Mouse (Mus musculus) granulocyte monocyte progenitor cell, adult 5-6 weeks (primary cell): ENCODE data around the gene Mllt1. TPM values are rescaled to one million over a fixed set of nuclear protein-coding genes. Genes with fewer than 3 reads are reported as not detected.
A peak's percentile ranks its signal among the peaks of the same experiment; 100 is the strongest.
"Not testable (repeated sequence)": the region's sequence is repeated elsewhere in the genome, so short reads cannot be mapped to it uniquely, and the experiment has no call there.

Source experiments
- ATAC-seq: replicated peaks from 2 replicates; pipeline ENCODE4 v1.8.0; 2016; ENCODE audit warnings: mild to moderate bottlenecking, moderate TSS enrichment, inconsistent platforms; ENCODE audit not compliant: poor library complexity, severe bottlenecking
- total RNA-seq, 2 experiments: library from RNA; stranded (forward) in 1 of 2; stranded (reverse) in 1 of 2; fragments of 200-712, 200-1000 nt in 1 of 2; fragments of >200 nt in 1 of 2; fragmentation: Nextera tagmentation in 1 of 2; gene quantifications; 2 replicates each; pipeline ENCODE4 v1.2.3; 2014 to 2017

Mllt1 gene
- total RNA-seq, 2 experiments from 2014 or later: 17.0 to 20.6 TPM

- peak; percentile 55 for ATAC-seq
Observed at GRCm38 (mm10) chr17:56938751-56939150, 3.5 kb upstream of the Mllt1 start.

GRCm38 (mm10) chr17:56936731-56937130, 1.5 kb upstream of the Mllt1 start:
- ATAC-seq: no peak

- no peak for ATAC-seq
Observed at GRCm38 (mm10) chr17:56934545-56935330, 477 bp downstream of the Mllt1 start.

- ATAC-seq: no peak
Observed at GRCm38 (mm10) chr17:56933395-56933794, 1.8 kb downstream of the Mllt1 start.

DNA sequence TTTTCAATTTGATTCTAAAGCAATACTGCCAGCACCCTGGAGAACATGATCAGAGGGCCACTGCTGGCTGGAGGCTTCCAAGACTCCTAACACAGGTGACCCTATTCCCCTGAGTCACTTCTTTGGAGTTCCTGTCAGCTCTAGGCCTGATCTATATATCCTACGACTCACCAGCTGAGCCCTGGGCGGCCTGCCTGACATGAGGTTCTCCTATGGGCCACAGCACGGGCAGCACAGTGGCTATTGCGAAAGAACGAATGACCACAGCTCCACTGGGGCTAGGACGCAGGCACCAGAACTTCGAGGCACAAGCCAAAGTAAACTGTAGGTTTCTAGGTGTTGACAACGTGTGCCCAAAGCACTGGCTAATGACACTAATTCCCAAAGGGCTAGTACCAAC, 5.2 kb downstream of the Mllt1 start:
- peak; percentile 70 for ATAC-seq

GRCm38 (mm10) chr17:56929530-56929929, 5.7 kb downstream of the Mllt1 start:
- ATAC-seq: peak; percentile 82

- ATAC-seq: no peak
Observed at GRCm38 (mm10) chr17:56929101-56929500, 6.1 kb downstream of the Mllt1 start.

GRCm38 (mm10) chr17:56925998-56926397, 9.2 kb downstream of the Mllt1 start:
- no peak for ATAC-seq

DNA sequence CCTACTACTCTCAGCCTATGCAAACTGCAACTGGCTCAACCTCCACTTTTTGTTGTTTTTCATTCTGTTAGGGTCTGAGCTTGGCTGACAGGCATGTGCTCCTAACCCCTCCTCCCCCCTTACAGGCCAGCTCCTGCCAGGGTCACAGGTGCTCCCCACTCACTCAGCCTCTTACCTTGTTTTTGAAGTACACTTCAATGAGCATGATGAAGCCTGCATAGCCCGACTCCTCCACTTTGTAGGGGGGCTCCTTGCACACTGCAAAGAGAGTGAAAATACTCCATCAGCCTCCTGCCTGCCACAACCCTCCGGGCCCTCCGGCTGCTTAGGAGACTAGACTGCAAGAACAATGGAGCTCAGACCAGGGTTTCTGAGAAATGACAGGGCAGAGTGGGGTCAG, 15.5 kb downstream of the Mllt1 start:
- ATAC-seq: no peak

- ATAC-seq: no peak
Observed at GRCm38 (mm10) chr17:56917166-56917565, 18.0 kb downstream of the Mllt1 start.

DNA sequence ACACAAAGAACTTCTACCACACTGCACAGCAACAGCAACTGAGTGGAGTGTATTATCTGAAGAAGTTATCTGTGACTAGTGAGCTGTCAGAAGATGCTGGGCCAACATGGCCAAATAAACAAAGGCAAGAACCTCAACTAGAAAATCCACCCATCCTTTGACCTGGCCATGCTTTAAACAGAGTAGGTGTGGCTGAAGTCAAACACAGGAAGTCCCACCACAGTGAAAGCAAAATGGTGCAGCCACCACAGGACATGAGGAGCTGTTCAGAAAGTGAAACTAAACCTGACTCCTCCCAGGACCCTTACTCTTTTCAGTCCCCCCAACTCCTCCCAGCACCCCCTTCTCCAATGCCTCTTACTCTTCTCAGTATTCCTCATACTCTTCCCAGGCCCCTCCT, 21.8 kb downstream of the Mllt1 start:
- no peak for ATAC-seq

DNA sequence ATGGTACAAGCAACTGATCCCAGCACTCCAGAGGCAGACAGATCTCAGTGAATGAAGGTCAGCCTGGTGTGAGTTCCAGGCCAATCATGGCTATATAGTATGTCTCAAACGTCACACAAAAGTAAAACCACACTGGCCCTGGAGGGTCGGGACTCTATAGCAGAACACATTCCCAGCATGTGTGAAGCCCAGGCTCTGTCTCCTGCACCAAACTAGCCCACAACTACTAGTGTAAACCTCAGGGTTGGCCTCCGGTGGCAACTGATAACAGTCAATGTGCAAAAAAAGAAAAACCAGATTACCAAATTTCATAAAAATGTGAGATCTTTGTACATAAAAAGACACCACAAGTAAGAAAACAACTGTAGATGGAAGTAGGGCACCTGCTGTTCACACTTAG, 22.2 kb downstream of the Mllt1 start:
- ATAC-seq: no peak

- not testable (repeated sequence) for ATAC-seq
Observed at GRCm38 (mm10) chr17:56909764-56910163, 25.5 kb downstream of the Mllt1 start.

DNA sequence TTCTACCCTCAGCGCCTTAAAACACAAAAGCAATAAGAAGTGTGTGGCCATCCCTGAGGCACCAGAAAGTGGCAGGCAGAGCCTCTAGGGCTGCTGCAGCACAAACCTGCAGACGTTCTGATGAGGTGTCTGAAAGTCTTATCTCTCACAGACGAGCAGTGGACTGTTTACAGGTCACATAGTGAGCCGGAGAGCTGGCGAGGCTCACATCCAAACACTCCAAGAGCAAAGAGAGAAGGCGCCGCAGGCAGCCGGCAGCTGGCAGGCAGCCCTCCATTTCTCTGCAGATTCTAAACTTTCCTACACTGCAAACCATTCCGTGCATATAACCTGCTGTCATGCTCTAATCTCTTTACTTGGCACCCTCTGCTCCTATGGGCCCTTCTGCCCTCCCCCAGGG, 27.3 kb downstream of the Mllt1 start:
- ATAC-seq: no peak

GRCm38 (mm10) chr17:56907096-56907495, 28.1 kb downstream of the Mllt1 start:
- no peak for ATAC-seq

- no peak for ATAC-seq
Observed at GRCm38 (mm10) chr17:56906166-56906565, 29.0 kb downstream of the Mllt1 start.

DNA sequence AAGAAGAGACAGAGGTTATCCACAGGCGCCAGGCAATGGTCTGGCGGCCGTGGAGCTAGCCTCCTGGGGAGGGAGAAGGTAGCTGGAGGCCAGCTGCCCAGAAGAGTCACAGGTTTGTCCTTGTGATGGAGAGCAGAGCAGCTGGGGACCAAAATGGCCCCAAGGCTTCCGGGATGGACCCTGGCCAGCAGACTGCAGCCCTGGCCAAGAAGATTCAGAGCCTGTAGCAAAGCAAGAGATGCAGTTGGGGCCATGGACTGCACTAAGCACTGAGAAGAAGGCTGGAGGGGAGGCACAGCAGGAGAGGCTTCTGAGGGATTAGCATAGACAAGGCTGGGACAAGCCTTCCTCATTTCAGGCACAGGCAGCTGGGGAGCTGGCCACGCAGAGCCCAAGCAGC, 32.5 kb downstream of the Mllt1 start:
- ATAC-seq: no peak

DNA sequence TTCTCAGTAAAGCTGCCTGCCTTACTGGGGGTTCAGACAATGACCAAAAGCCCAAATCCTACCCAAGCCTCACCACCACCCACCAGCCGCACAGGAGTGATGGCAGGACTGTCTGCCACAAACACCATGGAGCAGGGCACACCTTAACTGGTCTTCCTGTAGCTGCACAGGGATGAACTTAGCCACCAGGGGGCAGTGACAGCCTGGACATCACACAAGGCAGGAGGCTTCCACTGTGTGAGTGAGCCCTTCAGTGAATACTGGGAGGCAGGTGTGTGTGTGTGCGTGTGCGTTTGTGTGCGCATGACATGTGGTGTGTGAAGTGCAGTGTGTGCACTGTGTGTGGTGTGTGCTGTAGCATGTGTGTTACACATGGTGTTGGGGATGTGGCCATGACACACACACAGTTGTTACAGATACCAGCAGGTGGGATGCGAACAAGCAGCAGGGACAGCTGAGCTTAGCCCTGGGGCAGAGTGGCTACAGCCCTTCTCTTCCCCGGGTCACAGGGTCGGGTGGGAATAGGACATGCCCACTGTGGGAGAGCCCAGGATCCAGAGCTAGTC, 37.5 kb downstream of the Mllt1 start:
- ATAC-seq: peak; percentile 66

DNA sequence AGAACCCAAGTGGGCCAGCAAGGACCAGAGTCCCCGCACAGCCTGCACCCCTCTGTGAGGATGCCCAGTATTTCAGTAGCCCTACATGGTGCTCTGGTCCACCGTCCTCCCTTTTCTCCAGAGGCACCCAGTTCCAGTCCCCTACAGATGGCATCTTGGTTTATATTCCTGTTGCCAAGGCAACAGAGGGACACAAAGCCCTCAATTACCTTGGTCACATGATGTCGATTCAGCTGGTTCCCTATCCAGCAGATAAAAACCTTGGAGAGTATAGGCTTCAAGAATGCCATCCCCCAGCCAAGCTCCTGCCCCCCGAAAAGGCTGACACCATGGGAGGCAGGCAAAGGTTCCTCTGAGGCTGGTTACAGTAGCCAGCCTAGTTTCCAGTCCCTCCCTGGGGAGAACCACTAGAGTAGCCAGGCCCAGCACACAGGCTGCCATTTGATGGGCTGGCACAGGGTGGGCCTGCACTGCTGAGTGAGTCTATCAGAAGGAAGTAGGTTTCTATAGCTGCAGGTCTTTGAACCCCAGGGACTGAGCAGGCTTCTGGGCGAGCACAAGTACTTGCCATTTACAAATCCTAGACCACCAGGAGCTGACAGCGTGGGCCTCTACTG, 38.6 kb downstream of the Mllt1 start:
- ATAC-seq: no peak

DNA sequence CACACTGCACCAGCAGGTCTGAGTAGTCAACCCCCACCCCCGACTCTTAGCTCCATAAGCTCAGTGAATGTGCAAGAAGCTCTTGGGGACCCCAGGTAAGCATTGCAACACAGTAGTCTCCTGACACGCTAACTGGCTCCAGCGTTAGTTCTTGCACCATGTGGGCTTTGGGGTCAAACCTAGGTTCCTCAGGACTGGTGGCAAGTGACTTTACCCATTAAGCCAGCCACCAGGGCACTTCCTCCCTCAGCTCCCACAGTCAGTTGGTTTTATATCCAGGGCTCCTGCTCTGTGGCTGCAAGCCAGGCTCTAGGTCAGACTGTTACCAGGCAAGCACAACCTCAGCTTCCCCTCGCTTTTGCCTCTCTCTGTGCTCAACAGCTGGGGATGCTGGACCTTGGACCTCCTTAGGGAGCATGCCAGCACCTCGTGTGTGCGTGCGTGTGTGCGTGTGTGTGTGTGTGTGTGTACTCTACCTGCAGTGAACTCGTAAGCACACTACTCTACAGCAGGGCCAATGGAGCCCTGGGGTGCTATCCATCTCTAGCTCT, 39.8 kb downstream of the Mllt1 start:
- ATAC-seq: peak; percentile 59

DNA sequence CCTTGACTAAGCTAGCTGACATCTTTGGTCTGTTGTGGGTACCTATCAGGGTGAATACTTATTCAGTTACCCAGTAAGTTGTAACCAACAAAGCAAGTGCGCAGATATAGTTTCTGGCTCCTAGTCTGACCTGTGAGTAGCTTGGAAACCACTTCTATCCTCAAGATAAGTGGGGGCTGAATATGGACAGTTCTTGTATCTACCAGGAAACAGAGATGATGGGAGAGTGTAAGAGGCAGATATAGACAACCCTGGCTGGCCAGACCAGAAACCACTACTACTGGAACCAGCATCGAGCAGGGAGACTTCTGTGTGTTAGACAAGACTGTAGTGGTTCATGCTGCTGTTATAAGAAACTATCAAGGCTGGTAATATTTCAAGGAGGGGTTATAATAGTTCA, 45.2 kb downstream of the Mllt1 start:
- ATAC-seq: no peak
